27 mouse cellular contexts compared by ENCODE assay signal in the genomic region with DNA sequence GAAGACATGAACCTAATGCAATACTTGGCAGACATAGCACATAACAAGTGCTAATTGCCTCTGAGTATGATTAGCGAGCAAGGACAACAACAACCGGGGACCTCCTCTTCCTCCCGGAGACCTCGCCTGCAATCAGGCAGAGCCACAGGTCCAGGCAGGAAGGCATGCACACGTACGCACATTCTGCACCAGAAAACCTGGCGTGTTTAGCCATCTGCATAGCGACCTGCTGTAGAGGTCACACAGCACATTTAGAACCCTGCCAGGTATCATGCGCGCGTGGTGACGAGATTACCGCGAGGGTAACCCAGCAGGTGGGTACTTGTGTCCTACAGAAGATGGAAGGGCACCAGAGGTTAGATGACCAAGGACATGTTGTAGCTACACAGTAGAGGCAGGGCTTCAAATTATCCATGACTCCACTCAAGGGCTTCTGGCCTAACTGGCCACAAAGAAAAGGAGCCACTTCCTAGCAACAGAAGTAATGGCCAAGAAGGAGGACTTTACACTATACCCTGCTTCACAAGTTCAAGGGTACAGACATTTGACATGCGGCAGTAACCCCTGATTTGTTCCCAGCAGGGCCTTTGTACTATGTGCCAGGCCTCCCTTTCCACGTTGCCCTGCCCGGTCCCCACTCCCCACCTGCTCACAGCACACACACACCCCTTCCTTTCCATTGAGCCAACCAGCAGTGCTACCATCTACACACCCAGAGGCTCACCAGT. TPM values are rescaled to one million over a fixed set of nuclear protein-coding genes. Genes with fewer than 3 reads are reported as not detected.
DNase-seq lines count a peak whose midpoint lies in the region; ATAC-seq and TF ChIP-seq lines count a peak whose summit lies in the region.
"Had no signal": no experiment of that assay in that cellular context is flagged by ENCODE, and none has a peak within 500 bp of the region (broad histone marks: within the 10 kb centered on the region; RNA-seq: fewer than 3 reads in every experiment).

No protein-coding gene starts in this region.

- peaks cover 15% of the 10 kb centered on the region; the same call in 1 of the 2 replicates for H3K79me2 ChIP-seq in liver, adult 2 months (ENCODE audit: control insufficient read depth, insufficient read depth, low read length)

- no peaks in the 10 kb centered on the region for H3K9me3 ChIP-seq in heart, embryonic 12.5 days (replicated peaks)
- H3K9me3 ChIP-seq in hindbrain, embryonic 15.5 days: no peaks in the 10 kb centered on the region
- no peaks in the 10 kb centered on the region for H3K9me3 ChIP-seq in hindbrain, embryonic 16.5 days (ENCODE audit: control insufficient read depth, low read length)
- H3K9me3 ChIP-seq in liver, embryonic 11.5 days (ENCODE audit: control insufficient read depth, low read length): no peaks in the 10 kb centered on the region
- H3K9me3 ChIP-seq: embryonic facial prominence, embryonic 10.5 days; embryonic facial prominence, embryonic 15.5 days; forebrain, embryonic 12.5 days; heart, embryonic 15.5 days; limb, embryonic 12.5 days; liver, embryonic 12.5 days; midbrain, embryonic 12.5 days; neural tube, embryonic 13.5 days had no signal

- TF ChIP-seq CTCF in liver, adult 2 months (IDR thresholded peaks at IDR 0.05; ENCODE audit: low read depth, low read length): no peak

- WGBS in heart, embryonic 12.5 days: 88% methylated on average over 17 of the region's 17 CpGs
- WGBS in hindbrain, embryonic 15.5 days: 80% methylated on average over 17 of the region's 17 CpGs
- WGBS in hindbrain, embryonic 16.5 days: 80% methylated on average over 17 of the region's 17 CpGs
- WGBS in liver, adult 2 months: 41% methylated on average over 17 of the region's 17 CpGs
- WGBS in liver, embryonic 11.5 days: 88% methylated on average over 17 of the region's 17 CpGs

- intact Hi-C loops in heart, postnatal 14 days (cut with DNase I): no loop called here

- H3K36me3 ChIP-seq in heart, embryonic 12.5 days: peaks cover 3% of the 10 kb centered on the region
- H3K36me3 ChIP-seq in hindbrain, embryonic 15.5 days: no peaks in the 10 kb centered on the region
- H3K36me3 ChIP-seq in hindbrain, embryonic 16.5 days (ENCODE audit: control insufficient read depth, insufficient read depth, low read length): no peaks in the 10 kb centered on the region
- no peaks in the 10 kb centered on the region; the same call in 1 of the 2 replicates for H3K36me3 ChIP-seq in liver, adult 2 months (ENCODE audit: control insufficient read depth, insufficient read depth, low read length)
- no peaks in the 10 kb centered on the region for H3K36me3 ChIP-seq in liver, embryonic 11.5 days (ENCODE audit: control insufficient read depth, insufficient read depth, low read length)
- H3K36me3 ChIP-seq: embryonic facial prominence, embryonic 15.5 days; forebrain, embryonic 12.5 days; heart, embryonic 15.5 days; limb, embryonic 12.5 days; liver, embryonic 12.5 days; midbrain, embryonic 12.5 days; neural tube, embryonic 13.5 days had no signal

- no peak overlapping the region for H3K4me2 ChIP-seq in heart, embryonic 12.5 days
- H3K4me2 ChIP-seq in hindbrain, embryonic 15.5 days: no peak overlapping the region
- no peak overlapping the region for H3K4me2 ChIP-seq in hindbrain, embryonic 16.5 days (ENCODE audit: low read length)
- H3K4me2 ChIP-seq in liver, embryonic 11.5 days: no peak overlapping the region
- H3K4me2 ChIP-seq: embryonic facial prominence, embryonic 15.5 days; forebrain, embryonic 12.5 days; heart, embryonic 15.5 days; limb, embryonic 12.5 days; liver, embryonic 12.5 days; midbrain, embryonic 12.5 days; neural tube, embryonic 13.5 days had no signal

- peaks cover 16% of the 10 kb centered on the region for H3K4me1 ChIP-seq in heart, embryonic 12.5 days (replicated peaks)
- H3K4me1 ChIP-seq in hindbrain, embryonic 15.5 days (replicated peaks): peaks cover 15% of the 10 kb centered on the region
- no peaks in the 10 kb centered on the region; the same call in 1 of the 2 replicates for H3K4me1 ChIP-seq in hindbrain, embryonic 16.5 days (ENCODE audit: control insufficient read depth, insufficient read depth, low read depth, low read length)
- H3K4me1 ChIP-seq in liver, adult 2 months (ENCODE audit: control insufficient read depth, insufficient read depth, low read length): peaks cover 34% of the 10 kb centered on the region
- no peaks in the 10 kb centered on the region for H3K4me1 ChIP-seq in liver, embryonic 11.5 days (replicated peaks; ENCODE audit: control insufficient read depth, insufficient read depth, low read length)
- H3K4me1 ChIP-seq: embryonic facial prominence, embryonic 10.5 days; limb, embryonic 12.5 days; midbrain, embryonic 12.5 days had no signal

- H3K9ac ChIP-seq in heart, embryonic 12.5 days: no peak overlapping the region
- H3K9ac ChIP-seq in hindbrain, embryonic 15.5 days: no peak overlapping the region
- H3K9ac ChIP-seq in hindbrain, embryonic 16.5 days (ENCODE audit: low read depth, low read length): no peak overlapping the region
- H3K9ac ChIP-seq in liver, adult 2 months (ENCODE audit: low read depth, low read length): no peak overlapping the region
- no peak overlapping the region for H3K9ac ChIP-seq in liver, embryonic 11.5 days (ENCODE audit: low read depth, low read length)
- H3K9ac ChIP-seq: embryonic facial prominence, embryonic 15.5 days; forebrain, embryonic 12.5 days; forebrain, postnatal 0 days; heart, embryonic 15.5 days; limb, embryonic 12.5 days; liver, embryonic 12.5 days; liver, postnatal 0 days; midbrain, embryonic 12.5 days; neural tube, embryonic 13.5 days had no signal

- H3K4me3 ChIP-seq in heart, embryonic 12.5 days: no peak overlapping the region
- no peak overlapping the region for H3K4me3 ChIP-seq in hindbrain, embryonic 15.5 days
- H3K4me3 ChIP-seq in hindbrain, embryonic 16.5 days (ENCODE audit: low read length): no peak overlapping the region
- H3K4me3 ChIP-seq in liver, adult 2 months (ENCODE audit: insufficient read depth, low read depth, low read length): no peak overlapping the region
- no peak overlapping the region for H3K4me3 ChIP-seq in liver, embryonic 11.5 days (ENCODE audit: low read depth, low read length)
- H3K4me3 ChIP-seq: embryonic facial prominence, embryonic 10.5 days; embryonic facial prominence, embryonic 15.5 days; forebrain, embryonic 12.5 days; heart, embryonic 15.5 days; limb, embryonic 12.5 days; liver, embryonic 12.5 days; midbrain, embryonic 12.5 days; neural tube, embryonic 13.5 days had no signal

- no peak for TF ChIP-seq POLR2A in liver, adult 2 months (IDR thresholded peaks at IDR 0.05; ENCODE audit: extremely low read depth, insufficient read depth, low read length)

- no peaks in the 10 kb centered on the region for H3K27me3 ChIP-seq in heart, embryonic 12.5 days (replicated peaks)
- no peaks in the 10 kb centered on the region for H3K27me3 ChIP-seq in hindbrain, embryonic 15.5 days
- H3K27me3 ChIP-seq in hindbrain, embryonic 16.5 days (replicated peaks; ENCODE audit: control insufficient read depth, insufficient read depth, low read length): no peaks in the 10 kb centered on the region
- H3K27me3 ChIP-seq in liver, adult 2 months (ENCODE audit: control insufficient read depth, insufficient read depth, low read length): no peaks in the 10 kb centered on the region
- no peaks in the 10 kb centered on the region for H3K27me3 ChIP-seq in liver, embryonic 11.5 days (replicated peaks; ENCODE audit: control insufficient read depth, insufficient read depth, low read length)
- H3K27me3 ChIP-seq: embryonic facial prominence, embryonic 15.5 days; forebrain, embryonic 12.5 days; heart, embryonic 15.5 days; limb, embryonic 12.5 days; liver, embryonic 12.5 days; midbrain, embryonic 12.5 days; neural tube, embryonic 13.5 days had no signal

- DNase-seq in heart, adult 11 months: peak; percentile 96
- DNase-seq in liver, adult 2 months (ENCODE audit: extremely low read depth, low read depth, low spot score): peak; percentile 78
- DNase-seq in liver, embryonic 11.5 days (ENCODE audit: low spot score): no peak
- peak; percentile 21 to 24 for DNase-seq in heart, postnatal 14 days
- DNase-seq: adrenal gland, adult 8-10 months; cerebellum, adult 8-10 months; forebrain, postnatal 0 days; kidney, adult 18-20 months; liver, postnatal 0 days; lung, postnatal 36 days; right cerebral cortex, postnatal 4 days; thymus, adult 2 months; thymus, postnatal 36 days had no signal

- ATAC-seq in heart, embryonic 12.5 days (ENCODE audit: insufficient number of reproducible peaks, low FRiP score): no peak
- 0 out of 2 replicates have a peak, but pooled peaks have one; percentile 28 for ATAC-seq in hindbrain, embryonic 15.5 days (ENCODE audit: low FRiP score, low read depth)
- no peak for ATAC-seq in hindbrain, embryonic 16.5 days
- no peak for ATAC-seq in liver, embryonic 11.5 days (replicated peaks; ENCODE audit: low FRiP score)
- ATAC-seq: activated CD4-positive, CD25-positive, alpha-beta regulatory T cell, adult 4 months; forebrain, postnatal 0 days; inflammation-experienced regulatory T-cells, adult 6 months; liver, embryonic 12.5 days; liver, postnatal 0 days had no signal

- no peak overlapping the region for H3K27ac ChIP-seq in heart, embryonic 12.5 days (ENCODE audit: poor library complexity, severe bottlenecking)
- H3K27ac ChIP-seq in hindbrain, embryonic 15.5 days (replicated peaks): no peak overlapping the region
- H3K27ac ChIP-seq in hindbrain, embryonic 16.5 days (ENCODE audit: low read depth, low read length): no peak overlapping the region
- H3K27ac ChIP-seq in liver, adult 2 months (replicated peaks; ENCODE audit: insufficient read depth, low read depth, low read length): peak overlapping the region; percentile 81
- H3K27ac ChIP-seq in liver, embryonic 11.5 days (ENCODE audit: low read depth, low read length): no peak overlapping the region
- H3K27ac ChIP-seq: embryonic facial prominence, embryonic 10.5 days; embryonic facial prominence, embryonic 15.5 days; forebrain, embryonic 12.5 days; heart, embryonic 15.5 days; limb, embryonic 12.5 days; liver, embryonic 12.5 days; midbrain, embryonic 12.5 days; neural tube, embryonic 13.5 days; stomach, postnatal 0 days had no signal

RNA-seq across cellular contexts. Expression of a gene that starts 18.7 kb away (rescaled TPM):
- polyA plus RNA-seq in heart, embryonic 12.5 days (2016; fragmentation: Nextera tagmentation; extraction: Ambion mirVana): 31.6 and 32.9 TPM in 2 replicates
- polyA plus RNA-seq in hindbrain, embryonic 15.5 days (2015; fragmentation: Nextera tagmentation; extraction: Ambion mirVana): 14.5 and 14.6 TPM in 2 replicates
- 12.8 and 15.4 TPM in 2 replicates for polyA plus RNA-seq in hindbrain, embryonic 16.5 days (2015; fragmentation: Nextera tagmentation; extraction: Ambion mirVana)
- total RNA-seq in liver, adult 2 months (2014; rRNA removed): 38.1 and 41.7 TPM in 2 replicates
- 24.2 and 32.2 TPM in 2 replicates for polyA plus RNA-seq in liver, adult 2 months (2012; rRNA removed)
- polyA plus RNA-seq in liver, embryonic 11.5 days (2014; fragmentation: Nextera tagmentation; extraction: Ambion mirVana): 22.6 and 24.6 TPM in 2 replicates
- total RNA-seq in heart, postnatal 14 days (2021): 1 to 10 TPM; 6.1 to 7.5 TPM
- polyA plus RNA-seq: activated CD4-positive, CD25-positive, alpha-beta regulatory T cell, adult 4 months had no signal
